Mouse (Mus musculus): ENCODE measurements around the gene Tpgs1.

Gene Tpgs1

DNA sequence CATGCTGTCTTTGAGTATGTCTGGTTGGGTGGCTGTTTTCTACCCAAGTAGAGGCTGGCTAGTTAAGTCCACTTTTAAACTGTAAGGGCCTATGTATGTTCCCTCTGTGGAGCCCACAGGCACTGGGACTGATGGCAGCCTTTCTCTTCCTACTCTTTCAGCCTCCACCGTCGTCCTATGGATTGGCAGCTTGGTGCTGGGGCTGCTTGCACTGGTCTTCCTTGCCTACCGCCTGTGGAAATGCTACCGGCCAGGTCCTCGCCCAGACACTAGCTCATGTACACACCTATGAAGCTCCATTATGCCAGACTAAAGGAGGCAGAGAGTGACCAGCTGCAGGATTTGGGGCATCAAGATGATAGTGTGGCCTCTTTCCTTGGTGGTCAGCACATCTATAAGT is 1.1 kb upstream of the Tpgs1 start:
- DNase-seq (ENCODE audit: low spot score): no peak

DNA sequence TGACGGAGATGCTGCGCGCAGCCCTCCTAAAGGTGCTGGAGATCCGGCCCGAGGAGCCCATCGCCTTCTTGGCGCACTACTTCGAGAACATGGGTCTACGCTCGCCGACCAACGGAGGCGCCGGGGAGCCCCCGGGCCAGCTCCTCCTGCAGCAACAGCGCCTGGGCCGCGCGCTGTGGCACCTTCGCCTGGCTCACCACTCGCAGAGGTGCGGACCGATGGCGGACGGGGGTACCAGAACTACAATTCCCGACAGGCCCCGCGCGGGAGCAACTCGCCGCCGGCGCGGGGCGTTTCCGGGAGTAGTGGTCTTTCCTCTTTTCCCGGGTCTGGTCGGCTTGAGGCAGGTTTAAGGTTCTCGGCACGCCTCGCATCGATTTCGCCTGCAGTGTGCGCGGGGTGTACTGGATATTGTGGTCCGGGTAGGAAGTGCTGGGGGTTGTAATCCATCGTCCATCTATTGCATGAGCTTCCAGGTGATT is 448 bp downstream of the Tpgs1 start:
- DNase-seq (ENCODE audit: low spot score): no peak

DNA sequence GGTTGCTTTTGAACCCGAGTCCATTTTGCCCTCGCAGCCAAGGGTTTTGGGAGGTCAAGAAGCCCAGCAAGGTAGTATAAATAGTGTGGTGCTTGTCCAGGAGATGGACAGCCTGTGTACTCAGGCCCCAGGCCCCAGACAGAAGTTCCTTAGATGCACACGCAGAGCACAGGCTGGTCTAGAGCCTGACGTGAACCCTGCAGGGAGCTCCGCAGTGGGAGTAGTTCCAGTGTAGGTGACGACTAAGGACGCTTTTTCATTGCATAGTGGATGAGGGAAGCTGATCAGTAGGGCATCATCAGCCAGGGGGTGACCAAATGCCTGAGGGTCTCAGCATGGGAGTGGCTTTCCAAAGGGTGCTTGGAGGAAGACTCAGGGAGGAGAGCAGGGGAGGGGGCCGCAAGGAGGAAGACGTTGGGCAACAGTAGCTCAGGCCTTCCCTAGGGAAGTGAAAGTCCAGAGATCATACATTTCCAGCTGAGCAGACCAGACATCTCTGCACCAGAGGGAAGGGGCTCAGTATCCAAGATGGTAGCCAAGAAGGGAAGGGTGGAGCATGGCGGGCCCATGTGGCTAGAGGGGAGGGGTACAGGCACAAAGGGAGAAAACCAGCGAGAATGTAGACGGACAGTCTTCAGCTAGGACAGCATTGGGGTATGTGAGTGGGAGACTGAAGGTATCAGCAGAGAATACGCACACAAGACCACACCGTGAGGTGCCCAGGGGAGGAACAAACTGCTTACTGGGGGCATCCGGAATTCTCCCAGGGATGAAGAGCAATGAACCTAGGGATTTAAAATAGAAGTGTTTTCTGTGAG is 1.1 kb downstream of the Tpgs1 start:
- DNase-seq (ENCODE audit: low spot score): no peak

DNA sequence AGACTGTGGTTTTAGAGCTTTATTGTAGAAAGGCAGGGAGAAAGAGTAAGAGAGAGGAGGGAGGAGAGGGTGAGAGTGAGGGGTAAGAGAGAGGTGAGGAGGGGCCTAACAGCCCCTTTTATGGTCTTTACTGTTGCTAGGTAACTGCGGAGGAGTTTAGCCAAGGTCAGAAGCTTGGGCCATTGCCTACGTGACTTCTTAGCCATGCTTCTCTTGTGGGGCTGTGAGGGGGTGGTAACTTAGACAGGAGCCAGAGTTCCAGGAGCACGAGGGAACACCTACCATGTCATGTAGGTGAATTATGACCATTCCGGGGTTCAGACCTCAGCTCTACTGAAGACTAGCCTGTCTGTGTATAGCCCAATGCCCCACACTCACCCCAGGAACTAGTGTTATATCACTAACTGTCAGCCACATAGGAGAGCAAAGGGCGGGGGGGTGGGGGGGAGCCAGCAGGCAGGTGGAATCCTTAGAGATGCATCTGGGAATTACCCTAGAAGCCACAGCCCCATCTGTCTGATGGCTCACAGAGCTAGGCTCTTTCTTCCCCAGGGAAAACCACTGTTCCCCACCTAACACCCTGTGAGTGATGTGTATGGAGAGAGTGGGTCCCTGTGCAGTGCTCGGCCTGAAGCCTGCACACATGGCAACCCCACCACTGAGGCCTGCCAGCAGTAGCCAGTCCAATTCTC is 2.4 kb downstream of the Tpgs1 start:
- no peak for DNase-seq (ENCODE audit: low spot score)

DNA sequence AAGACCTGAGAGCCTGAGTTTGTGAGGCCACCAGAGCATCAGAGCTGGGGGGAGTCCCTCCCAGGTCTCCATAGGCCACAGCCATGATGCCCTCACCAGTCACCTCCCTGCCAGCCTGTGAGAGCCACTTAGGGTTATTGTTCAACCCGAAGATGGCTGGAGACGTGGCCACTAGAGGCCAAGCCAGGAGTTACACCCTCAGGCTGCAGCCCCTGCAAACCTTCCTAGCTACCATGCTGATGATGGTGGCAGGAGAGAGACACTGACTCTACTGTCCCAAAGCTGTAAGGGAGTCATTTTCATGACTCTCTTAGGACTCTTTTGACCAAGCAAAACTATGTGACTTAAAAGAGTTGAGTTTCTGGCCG is 2.9 kb downstream of the Tpgs1 start:
- no peak for DNase-seq (ENCODE audit: low spot score)

DNA sequence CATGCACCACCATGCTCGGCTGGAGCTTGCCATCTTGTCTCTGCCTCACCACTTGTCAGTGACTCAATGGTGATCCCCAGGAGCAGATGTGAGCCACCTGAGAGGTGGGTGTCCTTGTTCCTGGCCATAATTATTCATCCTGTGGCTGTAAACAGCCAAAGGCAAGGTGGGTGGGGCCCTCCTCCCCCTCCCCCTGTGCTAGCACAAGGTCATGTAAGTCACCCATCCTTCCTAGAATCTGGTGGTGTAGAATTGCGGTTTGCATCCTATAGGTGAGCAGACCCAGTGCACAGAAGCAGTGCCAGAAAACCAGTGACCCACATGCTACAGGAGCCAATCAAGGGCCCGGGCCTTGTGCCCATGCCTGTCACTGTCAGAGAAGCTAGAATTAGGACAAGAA is 3.9 kb downstream of the Tpgs1 start:
- DNase-seq (ENCODE audit: low spot score): no peak

DNA sequence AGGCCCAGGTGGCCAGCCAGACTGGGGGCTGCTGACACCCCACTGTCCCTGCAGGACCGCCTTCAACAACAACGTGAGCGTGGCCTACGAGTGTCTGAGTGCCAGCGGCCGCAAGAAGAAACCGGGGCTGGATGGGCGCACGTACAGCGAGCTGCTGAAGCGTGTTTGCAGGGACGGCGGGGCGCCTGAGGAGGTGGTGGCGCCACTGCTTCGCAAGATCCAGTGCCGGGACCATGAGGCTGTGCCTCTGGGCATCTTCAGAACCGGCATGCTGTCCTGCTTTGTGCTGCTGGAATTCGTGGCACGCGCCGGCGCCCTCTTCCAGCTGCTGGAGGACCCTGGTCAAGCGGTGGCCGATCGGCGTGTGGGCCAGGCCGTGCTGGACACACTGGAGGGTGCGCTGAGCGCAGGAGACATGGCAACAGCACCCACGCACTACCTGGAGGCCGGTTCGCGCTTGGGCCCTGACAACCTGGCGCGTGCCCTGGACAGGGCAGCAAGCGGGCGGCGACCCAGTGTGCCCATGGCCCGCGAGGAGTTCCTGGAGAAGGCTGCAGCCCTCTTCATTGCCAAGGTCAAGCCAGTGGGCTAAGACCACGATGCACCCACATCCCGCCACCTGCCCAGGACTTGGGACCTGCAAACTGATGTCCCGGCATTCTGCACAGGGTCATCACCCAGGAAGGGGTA is 6.3 kb downstream of the Tpgs1 start:
- no peak for DNase-seq (ENCODE audit: low spot score)

DNA sequence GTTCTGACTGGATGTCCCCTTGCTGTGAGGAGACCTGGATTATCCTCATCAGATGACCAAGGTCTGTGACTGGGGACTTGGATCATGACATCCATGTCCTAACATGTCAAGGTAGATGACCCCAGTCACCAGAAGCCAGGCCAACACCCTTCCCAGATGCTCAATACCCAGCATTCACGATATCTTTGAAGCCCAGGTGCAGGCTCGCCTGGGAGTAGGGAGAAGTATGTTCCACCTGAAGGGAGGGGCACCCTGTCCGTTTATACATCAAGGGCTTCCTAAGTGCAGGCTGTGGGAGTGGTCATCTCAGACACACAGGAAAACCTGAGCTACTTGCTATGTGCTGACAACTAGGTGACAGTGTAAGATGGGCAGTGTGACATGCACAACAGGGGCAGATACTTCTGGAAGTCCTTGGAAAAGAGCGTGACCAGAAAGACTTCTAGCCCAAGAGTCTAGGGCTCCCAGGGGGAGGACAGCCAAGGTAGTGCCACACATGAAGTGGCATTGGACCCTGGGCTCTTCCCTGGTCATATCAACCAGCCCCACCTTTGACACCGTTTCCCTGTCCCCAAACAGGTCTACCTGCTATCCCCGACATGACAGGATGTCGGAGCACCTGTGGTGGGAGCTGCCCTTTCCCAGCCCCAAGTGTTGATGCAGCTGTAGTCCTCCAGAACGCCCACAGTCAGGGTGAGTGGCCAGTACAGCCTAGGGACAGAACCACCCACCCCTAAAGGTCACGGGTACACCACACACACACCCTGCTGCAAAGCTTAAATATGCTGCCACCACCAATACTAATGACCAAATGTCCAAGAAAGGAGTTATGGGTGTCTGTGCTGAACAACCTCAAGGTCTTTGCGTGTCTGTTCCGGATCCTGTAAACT is 11.7 kb downstream of the Tpgs1 start:
- DNase-seq (ENCODE audit: low spot score): no peak

DNA sequence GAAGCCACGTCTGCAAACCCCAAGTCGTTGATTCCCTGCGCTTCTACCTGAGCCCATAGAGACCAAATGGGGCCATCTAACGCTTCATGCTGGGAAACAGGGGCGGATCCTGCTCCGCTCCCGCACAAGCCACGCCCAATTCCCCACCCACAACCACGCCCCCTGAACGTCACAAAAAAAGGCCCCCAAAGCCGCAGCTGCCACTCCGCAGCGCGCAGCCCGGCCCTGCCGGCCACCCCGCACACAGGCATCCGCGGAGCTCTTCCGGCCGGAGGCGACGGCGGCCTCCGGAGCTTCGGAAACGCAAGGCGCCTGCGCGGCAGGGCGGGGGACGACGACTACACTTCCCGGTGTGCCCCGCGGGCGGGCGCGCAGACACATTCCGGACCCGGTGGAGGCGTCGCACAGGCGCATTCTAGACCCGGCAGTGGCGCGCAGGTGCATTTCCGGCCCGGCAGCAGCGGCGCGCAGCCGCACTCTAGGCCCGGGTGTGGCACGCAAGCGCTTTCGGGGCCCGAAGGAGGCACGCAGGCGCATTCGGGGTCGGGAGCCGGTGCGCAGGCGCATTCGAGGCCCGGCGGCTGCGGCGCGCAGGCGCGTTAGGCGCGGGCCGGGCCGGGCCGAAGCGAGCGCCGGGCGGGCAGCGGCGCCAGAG is 12.5 kb downstream of the Tpgs1 start, which contains the start of gene Cdc34:
Cdc34 (plus strand) TSS at position 605 of the 655 bp plus-strand sequence.
- DNase-seq (ENCODE audit: low spot score): peak; percentile 96

DNA sequence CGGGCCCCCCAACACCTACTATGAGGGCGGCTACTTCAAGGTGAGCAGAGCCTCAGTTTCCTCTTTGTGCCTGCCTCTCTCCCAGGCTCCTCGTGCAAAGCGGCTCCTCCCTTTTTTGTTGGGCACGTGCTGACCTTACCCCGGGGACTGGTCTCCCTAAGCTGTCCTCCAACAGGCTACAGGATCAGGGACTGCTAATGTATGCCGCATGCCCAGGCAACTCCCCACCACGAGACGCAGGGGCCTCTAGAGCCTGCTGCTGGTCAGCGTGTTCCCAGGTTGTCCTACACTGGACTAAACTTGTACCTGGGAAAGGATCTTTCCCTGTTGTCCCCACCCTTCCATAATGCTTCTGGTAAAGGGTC is 13.4 kb downstream of the Tpgs1 start:
- DNase-seq (ENCODE audit: low spot score): no peak

DNA sequence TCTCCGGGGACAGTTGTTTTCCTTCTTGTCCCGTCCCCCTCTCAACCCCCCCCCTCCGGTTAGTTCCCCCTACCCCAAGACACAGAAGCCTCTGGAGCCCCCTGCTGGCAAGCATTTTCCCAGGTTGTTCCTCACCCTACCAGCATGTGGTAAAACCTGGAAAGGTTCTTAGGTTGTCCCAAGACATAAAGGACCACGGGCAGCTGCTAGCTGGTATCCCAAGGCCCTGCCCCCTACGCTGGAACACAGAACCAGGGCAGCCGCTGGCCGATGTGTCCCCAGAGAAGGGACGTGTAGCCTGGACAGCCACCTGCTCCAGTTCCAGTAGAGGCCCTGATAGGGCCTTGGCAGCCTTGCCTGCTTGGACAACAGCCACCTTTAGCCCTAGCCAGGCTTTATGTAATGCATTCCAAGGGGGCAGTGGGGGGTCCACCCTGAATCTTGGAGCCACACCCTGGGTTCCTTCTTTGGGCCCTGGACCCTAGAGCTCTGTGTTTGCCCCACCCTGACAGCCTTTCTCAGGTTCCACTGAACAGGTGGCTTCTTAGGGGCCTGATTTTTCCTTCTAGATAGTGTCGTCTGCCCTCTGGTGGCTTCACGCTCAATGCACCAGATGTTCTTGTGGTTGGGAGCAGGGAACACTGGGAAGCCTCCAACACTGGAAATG is 13.9 kb downstream of the Tpgs1 start:
- DNase-seq (ENCODE audit: low spot score): no peak

DNA sequence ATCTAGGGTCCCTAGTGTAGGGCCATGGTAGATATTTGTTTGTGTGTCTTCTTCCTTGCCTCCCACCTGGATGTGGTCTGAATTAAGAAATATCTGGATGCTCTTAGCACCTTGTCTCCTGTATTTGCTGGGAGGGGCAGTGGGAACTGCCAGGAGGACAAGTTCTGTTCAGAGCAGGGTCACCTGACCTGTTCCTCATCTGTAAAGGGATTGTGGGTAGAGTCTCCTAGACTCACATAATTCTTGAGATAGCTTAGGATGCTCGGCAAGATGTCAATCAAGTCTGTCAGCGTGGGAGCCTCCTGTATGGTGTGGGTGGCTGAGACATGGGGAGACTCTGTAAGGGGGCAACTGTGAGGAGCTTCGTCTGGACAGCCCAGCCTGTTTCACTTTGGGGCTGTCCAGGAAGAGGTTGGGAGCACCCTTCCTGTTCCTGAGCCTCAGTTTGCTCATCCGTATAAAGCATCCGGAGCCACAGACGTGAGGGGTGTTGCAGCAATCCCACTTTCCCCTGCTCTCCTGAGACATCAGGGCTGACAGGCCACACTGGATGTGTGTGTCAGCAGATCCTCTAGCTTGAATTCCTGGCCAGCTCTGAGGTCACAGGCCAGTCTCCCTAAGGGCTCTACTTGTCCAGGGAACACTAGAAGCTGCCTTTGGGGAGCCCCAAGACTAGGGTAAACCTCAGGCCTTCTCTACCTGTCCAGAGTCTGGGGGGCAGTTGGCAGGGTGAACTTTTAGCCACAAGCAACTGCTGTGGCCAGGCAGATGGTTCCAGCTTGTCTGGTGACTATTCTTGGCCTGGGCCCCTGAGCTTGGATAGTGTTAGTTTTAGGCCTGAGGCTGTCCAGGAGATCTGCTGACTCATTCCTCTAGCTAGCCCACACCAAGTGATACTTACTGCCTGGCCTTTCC is 14.8 kb downstream of the Tpgs1 start:
- no peak for DNase-seq (ENCODE audit: low spot score)

DNA sequence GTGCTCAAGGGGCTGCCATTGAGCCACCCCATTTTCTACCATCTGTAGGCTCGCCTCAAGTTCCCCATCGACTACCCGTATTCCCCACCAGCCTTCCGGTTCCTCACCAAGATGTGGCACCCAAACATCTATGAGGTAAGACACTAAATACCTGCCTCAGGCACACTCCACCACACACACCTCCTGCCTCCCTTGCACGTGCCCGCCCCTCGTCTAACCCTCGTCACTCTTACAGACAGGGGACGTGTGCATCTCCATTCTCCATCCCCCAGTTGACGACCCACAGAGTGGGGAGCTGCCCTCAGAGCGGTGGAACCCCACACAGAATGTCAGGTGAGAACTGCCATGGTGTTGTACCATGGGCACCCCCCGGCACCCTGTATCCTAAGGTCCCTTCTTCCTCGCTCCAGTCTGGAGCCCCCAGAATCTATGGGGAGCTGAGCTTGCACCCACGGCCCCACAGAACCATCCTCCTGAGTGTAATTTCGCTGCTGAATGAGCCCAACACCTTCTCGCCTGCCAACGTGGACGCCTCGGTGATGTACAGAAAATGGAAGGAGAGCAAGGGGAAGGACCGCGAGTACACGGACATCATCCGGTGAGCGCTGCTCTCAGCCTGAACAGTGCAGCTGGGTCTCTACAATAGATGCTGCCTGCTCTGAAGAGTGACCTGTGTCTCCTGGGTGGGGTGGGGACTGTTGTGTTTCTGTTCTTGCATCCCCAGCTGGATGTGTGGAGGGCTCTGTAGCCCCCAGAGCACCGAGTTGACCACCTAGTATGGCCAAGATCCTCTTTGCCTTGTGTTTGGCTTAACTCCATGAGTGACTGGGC is 15.8 kb downstream of the Tpgs1 start:
- no peak for DNase-seq (ENCODE audit: low spot score)

DNA sequence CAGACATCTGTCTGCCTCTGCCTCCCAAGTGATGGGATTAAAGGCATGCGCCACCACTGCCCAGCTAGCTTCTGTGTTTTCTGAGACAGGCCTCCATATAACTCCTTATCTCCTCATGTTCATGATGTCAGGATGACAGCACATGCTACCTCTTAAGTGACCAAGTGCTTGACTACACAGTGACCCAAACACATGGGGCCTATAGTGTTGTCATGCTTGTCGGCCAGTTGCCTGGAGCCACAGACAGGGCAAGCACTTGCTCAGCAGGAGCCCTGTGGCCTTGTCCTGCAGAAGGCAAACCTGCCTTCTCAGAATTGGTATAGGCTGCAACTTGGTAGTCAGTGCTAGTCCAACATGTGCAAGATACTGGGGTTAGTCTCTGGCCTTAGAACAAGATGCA is 17.1 kb downstream of the Tpgs1 start:
- DNase-seq (ENCODE audit: low spot score): no peak

DNA sequence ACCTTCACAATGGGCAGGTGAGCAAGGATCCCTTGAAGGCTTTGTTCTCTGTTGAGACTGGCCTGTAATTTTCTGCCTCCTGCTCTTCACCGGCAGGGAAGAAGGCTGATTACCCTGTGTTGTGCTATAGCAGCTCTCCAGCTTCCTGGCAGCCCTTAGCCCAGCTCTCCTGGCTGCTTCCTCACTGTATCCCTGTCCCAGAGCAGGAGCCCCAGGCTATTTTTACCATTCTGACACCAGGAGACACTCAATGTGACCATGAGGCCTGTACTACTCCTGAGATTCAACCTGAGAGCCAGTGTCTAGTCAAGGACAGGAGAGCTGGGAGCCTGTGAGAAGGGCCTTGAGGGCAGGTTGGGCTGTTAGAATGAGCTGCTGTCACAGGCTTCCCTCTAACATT is 17.5 kb downstream of the Tpgs1 start:
- DNase-seq (ENCODE audit: low spot score): no peak

DNA sequence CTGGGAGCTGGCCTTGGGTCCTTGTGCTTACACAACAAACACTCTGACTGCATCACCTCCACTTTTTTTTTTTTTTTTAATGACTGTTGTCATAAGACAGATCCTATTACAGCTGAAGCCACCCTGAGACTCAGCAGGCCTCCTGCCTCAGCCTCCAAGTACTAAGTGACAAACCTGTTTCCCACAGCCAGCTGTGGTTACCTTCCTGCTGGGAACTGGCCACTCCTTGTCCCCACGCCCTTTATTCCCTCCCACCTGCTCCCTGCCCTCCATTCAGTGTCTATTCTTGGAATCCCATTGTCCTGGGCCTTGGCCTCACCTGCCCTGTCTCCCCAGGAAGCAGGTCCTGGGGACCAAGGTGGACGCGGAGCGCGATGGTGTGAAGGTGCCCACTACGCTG is 18.3 kb downstream of the Tpgs1 start:
- DNase-seq (ENCODE audit: low spot score): no peak

DNA sequence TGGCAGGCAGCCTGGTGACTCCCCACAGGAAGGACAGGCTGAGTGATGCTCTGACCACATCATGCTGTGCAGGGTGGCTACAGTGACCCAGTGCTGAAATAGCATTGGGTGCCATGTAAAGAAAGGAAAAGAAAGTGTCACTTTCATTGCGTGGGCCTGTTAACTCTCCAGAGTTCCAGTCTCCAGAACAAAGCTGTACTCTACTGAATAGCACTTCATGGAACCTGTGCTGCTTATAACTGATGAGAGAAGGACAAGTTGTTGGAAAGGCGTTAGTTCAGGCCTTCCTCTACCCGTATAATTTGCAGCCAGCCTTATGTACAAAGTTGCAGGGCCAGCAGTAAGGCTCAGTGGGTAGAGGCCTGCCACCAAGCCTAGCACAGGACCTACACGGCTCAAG is 19.6 kb downstream of the Tpgs1 start, which contains the start of gene Gzmm:
Gzmm (plus strand) TSS at position 301 of the 400 bp plus-strand sequence.
- DNase-seq (ENCODE audit: low spot score): no peak

DNA sequence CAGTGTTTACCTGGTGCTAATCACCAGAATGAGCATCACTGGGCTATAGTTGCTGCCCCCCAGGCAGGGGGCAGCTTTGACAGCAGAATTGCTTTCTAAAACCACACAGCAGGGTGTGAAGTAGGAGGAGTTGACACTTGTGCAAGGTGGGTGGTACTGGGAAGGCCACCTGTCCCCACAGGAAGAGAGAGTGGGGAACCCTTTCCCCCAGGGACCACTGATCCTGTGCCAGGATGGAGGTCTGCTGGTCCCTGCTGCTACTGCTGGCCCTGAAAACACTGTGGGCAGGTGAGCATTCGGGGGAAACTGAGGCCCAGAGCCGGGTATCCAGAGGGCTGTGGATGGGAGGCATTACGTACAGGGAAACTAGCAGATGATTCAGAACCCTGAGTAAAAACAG is 20.0 kb downstream of the Tpgs1 start:
- no peak for DNase-seq (ENCODE audit: low spot score)

All from urinary bladder, postnatal 10 days (tissue).